Mouse (Mus musculus): ENCODE measurements at regions not wholly inside any gene's neighbourhood (a gene's known extent, or its start where the extent isn't known, plus 50 kb on each side); places are given as distances from the start of the nearest gene placed in this dataset.

GRCm38 (mm10) chr1:121154616-121155015, 177.8 kb downstream of the Insig2 start:
- TF ChIP-seq CTCF (IDR thresholded peaks at IDR 0.05; ENCODE audit: extremely low read depth, insufficient read depth, insufficient read length, insufficient replicate concordance) (no peak), POLR2A (IDR thresholded peaks at IDR 0.05; ENCODE audit: low read depth, low read length) (no peak)
